Mouse (Mus musculus): Measurements from ENCODE around the gene Gtf2ird1. TPM values are rescaled to one million over a fixed set of nuclear protein-coding genes. Genes with fewer than 3 reads are reported as not detected.

Gtf2ird1 gene
- total RNA-seq, 2 experiments from 2014 or later, result 18.2 to 28.4 TPM

DNA sequence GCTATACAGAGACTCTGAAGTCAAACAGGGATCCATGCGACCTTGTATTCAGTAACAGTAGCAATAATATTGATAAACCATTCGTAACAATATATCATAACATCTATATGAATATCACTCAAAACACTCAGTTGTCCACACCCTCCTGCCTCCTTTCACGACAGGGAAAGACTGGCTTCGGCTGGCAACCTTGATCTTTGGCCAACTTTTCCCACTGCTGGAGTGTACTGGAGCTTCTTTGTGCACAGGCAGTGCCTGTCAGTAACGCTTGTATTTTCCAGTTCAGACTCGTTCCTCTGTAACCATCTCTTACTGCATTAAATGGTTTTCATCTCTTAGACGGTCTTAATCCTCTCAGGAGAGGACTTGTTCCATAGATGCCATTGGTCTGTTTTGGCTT, 139.8 kb downstream of the Gtf2ird1 start:
- ATAC-seq (replicated peaks; ENCODE audit: poor library complexity), result no peak

- ATAC-seq (replicated peaks; ENCODE audit: poor library complexity), result no peak
These were observed 140.7 kb downstream of the Gtf2ird1 start for GRCm38 (mm10) chr5:134315623-134316350.

- peak; percentile 76 for ATAC-seq (replicated peaks; ENCODE audit: poor library complexity)
These were observed 141.6 kb downstream of the Gtf2ird1 start, which contains the start of gene Gtf2i for GRCm38 (mm10) chr5:134314688-134315622. Gtf2i (minus strand) TSS chr5:134314760.

DNA sequence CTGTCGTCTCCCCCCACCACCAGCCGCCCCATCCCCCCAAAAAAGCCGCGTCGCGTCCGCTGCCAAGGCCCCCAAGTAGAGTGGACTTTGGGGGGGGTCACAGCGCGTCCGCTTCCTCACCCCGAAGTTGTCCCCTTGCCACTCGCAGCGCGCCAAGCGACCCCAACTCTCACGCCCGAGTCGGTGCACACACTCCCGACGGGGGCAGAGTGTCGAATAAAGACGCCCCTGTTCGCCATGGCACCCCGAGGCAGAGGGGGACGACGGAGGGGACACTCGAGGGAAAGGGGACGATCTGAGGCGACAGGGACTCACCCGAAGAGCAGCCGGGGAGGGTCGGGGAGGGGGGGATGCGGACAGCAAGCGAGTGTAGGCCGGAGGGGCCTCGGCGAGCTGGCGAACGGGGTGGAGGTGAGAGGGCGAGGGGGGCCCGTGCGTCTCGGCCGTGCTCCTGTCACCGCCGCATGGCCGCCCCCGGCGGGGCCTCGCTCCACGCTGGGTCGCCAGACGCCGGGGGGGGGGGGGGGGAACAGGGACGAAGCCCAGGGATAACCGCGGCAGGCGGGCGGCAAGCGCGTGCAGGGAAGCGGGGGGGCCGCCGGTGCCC, 142.3 kb downstream of the Gtf2ird1 start:
- ATAC-seq (replicated peaks; ENCODE audit: poor library complexity), result no peak; the same call in 1 of the 2 replicates

- ATAC-seq (replicated peaks; ENCODE audit: poor library complexity), result peak; percentile 73
These were observed 143.0 kb downstream of the Gtf2ird1 start for GRCm38 (mm10) chr5:134313451-134314067.

DNA sequence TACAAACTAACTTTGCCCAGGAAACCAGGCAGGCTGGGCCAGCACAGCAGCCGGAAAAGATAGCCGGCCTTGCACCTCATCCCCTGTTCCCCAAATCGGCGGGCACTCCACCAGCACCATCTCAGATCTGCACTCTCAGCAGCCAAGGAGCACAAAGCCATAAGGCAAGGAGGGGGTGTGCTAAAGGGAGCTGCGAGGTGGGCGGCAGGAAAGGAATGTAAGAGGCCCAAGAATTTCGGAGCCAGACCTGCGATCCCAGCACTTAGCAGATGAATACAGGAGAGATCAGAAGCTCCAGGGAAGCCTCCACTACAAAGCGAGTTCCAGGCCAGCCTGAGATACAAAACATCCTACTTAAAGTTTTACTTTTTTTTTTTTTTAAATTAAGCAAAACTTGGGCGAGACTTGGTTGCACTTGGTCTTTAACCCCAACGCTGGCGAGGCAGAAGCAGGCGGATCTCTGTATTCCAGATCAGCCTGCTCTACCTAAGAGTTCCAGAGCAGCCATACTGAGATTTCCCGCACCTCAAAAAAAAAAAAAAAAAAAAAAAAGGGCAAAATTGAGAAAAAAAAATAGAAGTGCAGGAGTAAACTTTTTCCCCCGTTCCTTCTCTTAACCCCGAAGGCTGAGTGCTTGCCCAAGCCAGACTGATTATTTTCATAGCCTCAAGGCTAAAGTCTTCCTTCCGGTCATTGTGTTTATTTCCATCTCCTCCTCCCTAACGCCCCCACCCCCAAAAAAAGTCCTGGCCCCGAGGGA, 143.6 kb downstream of the Gtf2ird1 start:
- ATAC-seq (replicated peaks; ENCODE audit: poor library complexity), result no peak

GRCm38 (mm10) chr5:134311894-134312411, 144.6 kb downstream of the Gtf2ird1 start:
- ATAC-seq (replicated peaks; ENCODE audit: poor library complexity), result no peak

GRCm38 (mm10) chr5:134310201-134310600, 146.3 kb downstream of the Gtf2ird1 start:
- no peak for ATAC-seq (replicated peaks; ENCODE audit: poor library complexity)

- ATAC-seq (replicated peaks; ENCODE audit: poor library complexity), result no peak
These were observed 147.2 kb downstream of the Gtf2ird1 start for GRCm38 (mm10) chr5:134309345-134309744.

Other genes with a start within 250 kb of the Gtf2ird1 start
- gene Ncf1, start 227.1 kb downstream of the Gtf2ird1 start, total RNA-seq (2015), result 139 and 150 TPM in 2 replicates
- gene Ncf1, start 227.1 kb downstream of the Gtf2ird1 start, total RNA-seq (2017), result 155 and 185 TPM in 2 replicates
- 89.9 and 91.0 TPM in 2 replicates for gene Gtf2i, start 142.0 kb downstream of the Gtf2ird1 start, total RNA-seq (2015)
- 46.6 and 54.0 TPM in 2 replicates for gene Gtf2i, start 142.0 kb downstream of the Gtf2ird1 start, total RNA-seq (2017)
- gene Clip2, start 95.7 kb upstream of the Gtf2ird1 start, total RNA-seq (2015), result 2.1 and 2.2 TPM in 2 replicates
- gene Clip2, start 95.7 kb upstream of the Gtf2ird1 start, total RNA-seq (2017), result 4.0 and 17.6 TPM in 2 replicates
- not detected in 2 replicates for gene Syna, start 103.5 kb upstream of the Gtf2ird1 start, total RNA-seq (2015)
- gene Syna, start 103.5 kb upstream of the Gtf2ird1 start, total RNA-seq (2017), result not detected in 2 replicates
- gene Rfc2, start 124.7 kb upstream of the Gtf2ird1 start, total RNA-seq (2015), result 230 and 236 TPM in 2 replicates
- gene Rfc2, start 124.7 kb upstream of the Gtf2ird1 start, total RNA-seq (2017), result 145 and 166 TPM in 2 replicates
- 33.7 and 35.8 TPM in 2 replicates for gene Lat2, start 158.3 kb upstream of the Gtf2ird1 start, total RNA-seq (2015)
- 48.6 and 67.4 TPM in 2 replicates for gene Lat2, start 158.3 kb upstream of the Gtf2ird1 start, total RNA-seq (2017)
- 201 and 220 TPM in 2 replicates for gene Eif4h, start 182.8 kb upstream of the Gtf2ird1 start, total RNA-seq (2015)
- gene Eif4h, start 182.8 kb upstream of the Gtf2ird1 start, total RNA-seq (2017), result 238 and 266 TPM in 2 replicates
- gene Limk1, start 231.9 kb upstream of the Gtf2ird1 start, total RNA-seq (2015), result 14.1 and 15.2 TPM in 2 replicates
- 11.5 and 16.6 TPM in 2 replicates for gene Limk1, start 231.9 kb upstream of the Gtf2ird1 start, total RNA-seq (2017)

All from megakaryocyte progenitor cell, adult 5-6 weeks (primary cell).